Mouse (Mus musculus) thymus, postnatal 0 days (tissue): Measurements from ENCODE around the gene Gm10424. TPM values are rescaled to one million over a fixed set of nuclear protein-coding genes. Genes with fewer than 3 reads are reported as not detected.
"Not testable (repeated sequence)": the region's sequence is repeated elsewhere in the genome, so short reads cannot be mapped to it uniquely, and the experiment has no call there.

Experiments used
- DNase-seq: peaks from one replicate; pipeline ENCODE4 v3.0.0-alpha.2; 2015; ENCODE audit warnings: low spot score
- polyA plus RNA-seq: library from polyadenylated mRNA; unstranded; fragments of >200 nt; fragmentation: Nextera tagmentation; extraction: Ambion mirVana; gene quantifications from 2 replicates; pipeline ENCODE4 v1.2.1, GENCODE M21; 2015

The Gm10424 gene
- polyA plus RNA-seq, result not detected in 2 replicates

DNA sequence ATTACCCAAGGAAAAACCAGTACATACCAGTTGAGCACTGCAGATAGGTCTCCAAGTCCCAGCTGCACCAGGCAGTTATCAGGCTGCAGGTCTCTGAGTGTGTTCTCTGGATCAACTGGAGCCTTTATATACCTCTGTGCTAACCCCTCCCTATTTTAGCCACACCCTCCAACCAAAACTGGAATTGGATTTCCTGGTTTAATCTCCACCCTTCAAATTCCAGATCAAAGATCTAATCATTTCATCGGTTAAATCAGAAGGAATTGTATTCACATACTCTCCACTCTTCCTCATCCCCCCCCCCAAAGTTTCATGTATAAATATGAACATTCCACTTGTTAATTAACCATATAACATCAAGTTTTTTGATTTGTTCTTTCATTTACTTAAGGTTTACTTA is at the start of gene Gm10424:
Gene Gm10424 (minus strand): TSS at position 101 of the 400 bp plus-strand sequence.
- not testable (repeated sequence) for DNase-seq

DNA sequence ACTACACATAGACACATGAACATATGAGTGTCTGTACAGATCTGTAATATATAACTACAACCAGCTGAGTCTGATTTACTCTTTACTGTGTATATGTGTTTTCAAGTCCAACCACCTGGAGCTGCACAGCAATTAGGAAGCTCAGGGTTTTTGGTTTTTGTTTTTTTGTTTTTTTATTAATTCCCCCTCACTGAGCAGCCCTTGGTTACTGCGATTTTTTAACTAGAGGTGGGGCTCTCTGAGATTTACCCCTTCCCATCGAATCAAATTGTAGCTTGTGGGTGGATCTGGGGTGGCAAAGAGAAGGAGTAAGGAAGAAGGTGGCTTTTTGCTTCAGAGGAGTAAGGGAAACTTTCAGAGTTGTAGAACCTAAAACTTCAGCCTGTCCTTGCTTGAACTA is 33.0 kb upstream of the Gm10424 start, which contains the start of gene Gm3259:
Gene Gm3259 (plus strand): TSS at position 301 of the 400 bp plus-strand sequence.
- not testable (repeated sequence) for DNase-seq

Other genes starting within 250 kb of the Gm10424 start
- not detected in 2 replicates for gene Gm7942, start 165.8 kb downstream of the Gm10424 start, polyA plus RNA-seq
- not detected in 2 replicates for gene Gm16513, start 90.1 kb downstream of the Gm10424 start, polyA plus RNA-seq
- gene Gm3259, start 33.1 kb upstream of the Gm10424 start, polyA plus RNA-seq, result not detected in 2 replicates
- gene D5Ertd577e, start 184.0 kb upstream of the Gm10424 start, polyA plus RNA-seq, result not detected in 2 replicates
- not detected in 2 replicates for gene Gm3286, start 238.0 kb upstream of the Gm10424 start, polyA plus RNA-seq